Mouse (Mus musculus) neural tube, embryonic 14.5 days (tissue): Measurements from ENCODE around the gene Olfr1058. TPM values are rescaled to one million over a fixed set of nuclear protein-coding genes. Genes with fewer than 3 reads are reported as not detected.

Experiments
- ATAC-seq: fragments of 200-750 bp; cut with Nextera tagmentation; 2 replicates; pipeline ENCODE4 v1.8.0; 2017; ENCODE audit warnings: low read depth, mild to moderate bottlenecking, moderate TSS enrichment, moderate library complexity
- H3K27ac ChIP-seq: fragments of 300-500 bp; sonication (generic); 2 replicates; pipeline ENCODE4 v1.5.1; 2014; ENCODE audit warnings: low read depth, mild to moderate bottlenecking, control low read depth, low read length, moderate library complexity, mixed read lengths
- H3K27me3 ChIP-seq: fragments of 300-500 bp; sonication (generic); 2 replicates; pipeline ENCODE4 v1.6.1; 2014; ENCODE audit warnings: low read length; ENCODE audit not compliant: control insufficient read depth, insufficient read depth
- H3K36me3 ChIP-seq: fragments of 300-500 bp; sonication (generic); 2 replicates; pipeline ENCODE4 v1.6.1; 2014; ENCODE audit warnings: low read length, mixed read lengths; ENCODE audit not compliant: control insufficient read depth, insufficient read depth
- H3K4me1 ChIP-seq: fragments of 300-500 bp; sonication (generic); 2 replicates; pipeline ENCODE4 v1.6.1; 2014; ENCODE audit warnings: low read length; ENCODE audit not compliant: control insufficient read depth, insufficient read depth
- H3K4me2 ChIP-seq: fragments of 300-500 bp; sonication (generic); 2 replicates; pipeline ENCODE4 v1.6.1; 2014; ENCODE audit warnings: mild to moderate bottlenecking, low read depth, low read length, control low read depth
- H3K4me3 ChIP-seq: fragments of 300-500 bp; sonication (generic); 2 replicates; pipeline ENCODE4 v1.5.1; 2014; ENCODE audit warnings: low read depth, low read length, control low read depth, mixed read lengths
- H3K9ac ChIP-seq: fragments of 300-500 bp; sonication (generic); replicated peaks from 2 replicates; pipeline ENCODE4 v1.6.1; 2014; ENCODE audit warnings: low read depth, mild to moderate bottlenecking, control low read depth, low read length, mixed read lengths
- H3K9me3 ChIP-seq: fragments of 300-500 bp; sonication (generic); 2 replicates; pipeline ENCODE4 v1.6.1; 2016; ENCODE audit warnings: low read length; ENCODE audit not compliant: control insufficient read depth
- WGBS: fragments of 180-500 bp; shearing (Covaris S2); extraction: QIAGEN DNeasy Blood & Tissue Kit; methylation state at CpG from one replicate; pipeline ENCODE4 v1.1.7; 2014; 5-methylcytosine and 5-hydroxymethylcytosine counted together
- polyA plus RNA-seq: library from polyadenylated mRNA; unstranded; fragments of >200 nt; fragmentation: Nextera tagmentation; extraction: Ambion mirVana; gene quantifications from 2 replicates; pipeline ENCODE4 v1.2.1, GENCODE M21; 2014

Olfr1058 gene
- polyA plus RNA-seq, 1 experiment from 2014 or later = not detected

DNA sequence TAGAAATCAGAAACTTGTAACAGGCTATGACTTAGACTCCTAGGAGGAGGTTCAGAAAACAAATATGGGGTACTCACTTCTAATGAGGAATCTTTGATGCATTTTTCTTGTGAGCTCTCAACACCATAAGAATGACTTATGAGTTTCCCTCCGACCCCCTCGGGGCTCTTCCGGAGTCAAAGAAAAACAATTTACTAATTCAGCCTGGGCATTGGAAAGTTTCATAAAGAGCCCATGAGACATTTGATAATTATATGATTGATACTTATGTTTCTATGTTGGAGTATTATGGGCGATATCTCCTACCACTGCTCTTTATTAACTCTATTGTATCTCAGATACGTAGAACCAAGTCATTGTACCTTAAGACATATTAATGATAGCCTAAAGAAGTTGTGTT, 38.2 kb downstream of the Olfr1058 start, which contains the start of gene Olfr1055:
Gene Olfr1055, minus strand, starts transcription at position 101 of the 400 bp plus-strand sequence.
- Histone ChIP-seq H3K4me3 (no peak within 1 kb of the TSS), H3K4me2 (no peak within 1 kb of the TSS), H3K9ac (no peak within 1 kb of the TSS), H3K9me3 (no peaks in the 10 kb centered on the region), H3K36me3 (no peaks in the 10 kb centered on the region), H3K27ac (no peak within 1 kb of the TSS), H3K27me3 (no peaks in the 10 kb centered on the region), H3K4me1 (no peaks in the 10 kb centered on the region)
- ATAC-seq = no peak
- WGBS = 87% methylated on average over 5 of the region's 5 CpGs

DNA sequence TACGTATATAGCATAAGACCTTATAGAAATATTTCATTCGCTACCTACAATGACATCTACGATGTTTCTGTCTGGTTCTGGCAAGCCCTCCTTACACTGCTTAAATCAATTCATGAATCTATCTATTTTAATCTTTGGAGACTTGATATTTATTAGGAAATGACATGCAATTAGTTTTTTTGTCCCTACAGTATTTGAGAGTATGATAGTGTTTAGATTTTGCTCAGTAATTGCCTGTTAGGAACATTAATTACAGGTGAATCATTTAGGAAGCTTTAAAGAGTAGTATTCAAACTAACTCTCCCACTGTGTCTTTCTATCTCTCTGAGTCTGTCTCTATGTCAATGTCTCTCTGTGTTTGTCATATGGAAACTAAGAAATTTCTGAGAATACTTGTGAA, 53.0 kb downstream of the Olfr1058 start, which contains the start of gene Olfr1054:
Gene Olfr1054, minus strand, starts transcription at position 101 of the 400 bp plus-strand sequence.
- no peaks in the 10 kb centered on the region for H3K9me3 ChIP-seq
- no peaks in the 10 kb centered on the region for H3K27me3 ChIP-seq
- no peak for ATAC-seq
- no peak within 1 kb of the TSS for H3K4me3 ChIP-seq
- H3K9ac ChIP-seq = no peak within 1 kb of the TSS
- H3K36me3 ChIP-seq = no peaks in the 10 kb centered on the region
- H3K4me2 ChIP-seq = no peak within 1 kb of the TSS
- no peaks in the 10 kb centered on the region for H3K4me1 ChIP-seq
- WGBS = 86% methylated on average over 3 of the region's 3 CpGs
- H3K27ac ChIP-seq = no peak within 1 kb of the TSS

Other genes starting within 250 kb of the Olfr1058 start
- not detected in 2 replicates for gene Olfr1040, start 241.8 kb downstream of the Olfr1058 start, polyA plus RNA-seq
- gene Olfr1042, start 226.7 kb downstream of the Olfr1058 start, polyA plus RNA-seq = not detected in 2 replicates
- gene Olfr1043, start 221.0 kb downstream of the Olfr1058 start, polyA plus RNA-seq = not detected in 2 replicates
- gene Olfr1044, start 210.7 kb downstream of the Olfr1058 start, polyA plus RNA-seq = not detected in 2 replicates
- not detected in 2 replicates for gene Olfr52, start 202.9 kb downstream of the Olfr1058 start, polyA plus RNA-seq
- gene Olfr1045, start 185.6 kb downstream of the Olfr1058 start, polyA plus RNA-seq = not detected in 2 replicates
- gene Olfr1046, start 169.2 kb downstream of the Olfr1058 start, polyA plus RNA-seq = not detected in 2 replicates
- gene Olfr1047, start 157.2 kb downstream of the Olfr1058 start, polyA plus RNA-seq = not detected in 2 replicates
- gene Olfr1048, start 148.3 kb downstream of the Olfr1058 start, polyA plus RNA-seq = not detected in 2 replicates
- not detected in 2 replicates for gene Olfr1049, start 130.2 kb downstream of the Olfr1058 start, polyA plus RNA-seq
- gene Olfr1051, start 109.5 kb downstream of the Olfr1058 start, polyA plus RNA-seq = not detected in 2 replicates
- not detected in 2 replicates for gene Olfr1052, start 96.1 kb downstream of the Olfr1058 start, polyA plus RNA-seq
- not detected in 2 replicates for gene Olfr1053, start 73.3 kb downstream of the Olfr1058 start, polyA plus RNA-seq
- gene Olfr1054, start 53.1 kb downstream of the Olfr1058 start, polyA plus RNA-seq = not detected in 2 replicates
- gene Olfr1055, start 38.3 kb downstream of the Olfr1058 start, polyA plus RNA-seq = not detected in 2 replicates
- gene Olfr1056, start 26.1 kb downstream of the Olfr1058 start, polyA plus RNA-seq = not detected in 2 replicates
- gene Olfr1057, start 10.2 kb downstream of the Olfr1058 start, polyA plus RNA-seq = not detected in 2 replicates
- not detected in 2 replicates for gene Olfr1061, start 25.5 kb upstream of the Olfr1058 start, polyA plus RNA-seq
- not detected in 2 replicates for gene Olfr1062, start 38.2 kb upstream of the Olfr1058 start, polyA plus RNA-seq
- gene Olfr1065, start 62.0 kb upstream of the Olfr1058 start, polyA plus RNA-seq = not detected in 2 replicates
- not detected in 2 replicates for gene Olfr1066, start 67.7 kb upstream of the Olfr1058 start, polyA plus RNA-seq
- not detected in 2 replicates for gene Olfr228, start 98.8 kb upstream of the Olfr1058 start, polyA plus RNA-seq
- gene Olfr1076, start 119.9 kb upstream of the Olfr1058 start, polyA plus RNA-seq = not detected in 2 replicates
- not detected in 2 replicates for gene Olfr1079, start 153.9 kb upstream of the Olfr1058 start, polyA plus RNA-seq
- gene Olfr1080, start 169.7 kb upstream of the Olfr1058 start, polyA plus RNA-seq = not detected in 2 replicates
- not detected in 2 replicates for gene Olfr1082, start 210.4 kb upstream of the Olfr1058 start, polyA plus RNA-seq